18 mouse cellular contexts compared by ENCODE assay signal in genomic region chr4:139667632-139668031, GRCm38 (mm10). TPM values are rescaled to one million over a fixed set of nuclear protein-coding genes. Genes with fewer than 3 reads are reported as not detected.
DNase-seq lines count a peak whose midpoint lies in the region; ATAC-seq and TF ChIP-seq lines count a peak whose summit lies in the region.
"Had no signal": no experiment of that assay in that cellular context is flagged by ENCODE, and none has a peak within 500 bp of the region (broad histone marks: within the 10 kb centered on the region; RNA-seq: fewer than 3 reads in every experiment).

No protein-coding gene starts in this region.

- TF ChIP-seq CTCF in brain, embryonic 14.5 days (IDR thresholded peaks at IDR 0.05; ENCODE audit: borderline replicate concordance, extremely low read depth, insufficient read depth, insufficient read length) = no peak
- no peak for TF ChIP-seq CTCF in intestine, postnatal 0 days (IDR thresholded peaks at IDR 0.05; ENCODE audit: low read depth)

- no peak overlapping the region for H3K4me2 ChIP-seq in intestine, postnatal 0 days (replicated peaks; ENCODE audit: low read depth)
- no peak overlapping the region for H3K4me2 ChIP-seq in neural tube, embryonic 15.5 days
- H3K4me2 ChIP-seq: embryonic facial prominence, embryonic 12.5 days; heart, embryonic 11.5 days; neural tube, embryonic 13.5 days had no signal

- no peaks in the 10 kb centered on the region for H3K9me3 ChIP-seq in intestine, postnatal 0 days (ENCODE audit: control insufficient read depth)
- no peaks in the 10 kb centered on the region for H3K9me3 ChIP-seq in neural tube, embryonic 15.5 days (replicated peaks)
- H3K9me3 ChIP-seq: embryonic facial prominence, embryonic 12.5 days; neural tube, embryonic 13.5 days had no signal

- peak; percentile 36; the same call in 1 of the 2 replicates for ATAC-seq in intestine, postnatal 0 days
- ATAC-seq in neural tube, embryonic 15.5 days (ENCODE audit: low FRiP score) = no peak
- ATAC-seq: lung, postnatal 0 days had no signal

- no peaks in the 10 kb centered on the region; the same call in 1 of the 2 replicates for H3K4me1 ChIP-seq in intestine, postnatal 0 days (replicated peaks; ENCODE audit: control insufficient read depth, insufficient read depth, low read length)
- no peaks in the 10 kb centered on the region for H3K4me1 ChIP-seq in neural tube, embryonic 15.5 days
- H3K4me1 ChIP-seq: embryonic facial prominence, embryonic 12.5 days; neural tube, embryonic 13.5 days had no signal

- H3K9ac ChIP-seq in intestine, postnatal 0 days (ENCODE audit: low read depth, low read length) = no peak overlapping the region
- no peak overlapping the region for H3K9ac ChIP-seq in neural tube, embryonic 15.5 days (replicated peaks)
- H3K9ac ChIP-seq: embryonic facial prominence, embryonic 12.5 days; neural tube, embryonic 13.5 days had no signal

- H3K4me3 ChIP-seq in intestine, postnatal 0 days (ENCODE audit: low read depth, low read length) = no peak overlapping the region
- no peak overlapping the region for H3K4me3 ChIP-seq in neural tube, embryonic 15.5 days (replicated peaks)
- H3K4me3 ChIP-seq: embryonic facial prominence, embryonic 12.5 days; neural tube, embryonic 13.5 days had no signal

- no peak for TF ChIP-seq POLR2A in brain, embryonic 14.5 days (IDR thresholded peaks at IDR 0.05; ENCODE audit: borderline replicate concordance, extremely low read depth, insufficient read depth, insufficient read length, poor library complexity, severe bottlenecking)

- DNase-seq in kidney, adult 18-20 months = peak; percentile 39
- DNase-seq in kidney, postnatal 10 days = no peak
- peak; percentile 79 for DNase-seq in brain, embryonic 14.5 days (ENCODE audit: low read depth)
- DNase-seq in kidney, postnatal 36 days = peak; percentile 28 to 57
- DNase-seq in urinary bladder, postnatal 10 days (ENCODE audit: low spot score) = no peak
- DNase-seq: adrenal gland, adult 2 months; B cell, adult 2 months; cerebellum, adult 11-12 months; gastrocnemius, postnatal 14 days; heart, postnatal 4 days; thymus, postnatal 25 days had no signal

- H3K27ac ChIP-seq in intestine, postnatal 0 days (ENCODE audit: low read depth, low read length) = no peak overlapping the region
- H3K27ac ChIP-seq in neural tube, embryonic 15.5 days (replicated peaks) = no peak overlapping the region
- H3K27ac ChIP-seq: embryonic facial prominence, embryonic 12.5 days; neural tube, embryonic 13.5 days had no signal

- H3K27me3 ChIP-seq in intestine, postnatal 0 days (replicated peaks; ENCODE audit: control insufficient read depth, insufficient read depth, low read length) = peaks cover 3% of the 10 kb centered on the region; the same call in 1 of the 2 replicates
- H3K27me3 ChIP-seq in neural tube, embryonic 15.5 days (replicated peaks) = no peaks in the 10 kb centered on the region
- H3K27me3 ChIP-seq: neural tube, embryonic 13.5 days had no signal

- no peaks in the 10 kb centered on the region for H3K36me3 ChIP-seq in intestine, postnatal 0 days (ENCODE audit: control insufficient read depth, insufficient read depth)
- no peaks in the 10 kb centered on the region for H3K36me3 ChIP-seq in neural tube, embryonic 15.5 days
- H3K36me3 ChIP-seq: embryonic facial prominence, embryonic 12.5 days; neural tube, embryonic 13.5 days had no signal

- 43% methylated on average over 6 of the region's 6 CpGs for WGBS in intestine, postnatal 0 days
- WGBS in neural tube, embryonic 15.5 days = 29% methylated on average over 6 of the region's 6 CpGs

RNA-seq across cellular contexts. Expression of gene Tas1r2, which starts 14.3 kb away (rescaled TPM):
- 0.04 TPM in 1 of 2 replicates, not detected in the other for polyA plus RNA-seq in brain, embryonic 14.5 days (2012; rRNA removed)
- polyA plus RNA-seq in intestine, postnatal 0 days (2015; fragmentation: Nextera tagmentation; extraction: Ambion mirVana) = not detected in 2 replicates
- polyA plus RNA-seq in neural tube, embryonic 15.5 days (2015; fragmentation: Nextera tagmentation; extraction: Ambion mirVana) = not detected in 2 replicates
- polyA plus RNA-seq: embryonic facial prominence, embryonic 12.5 days; heart, embryonic 11.5 days; lung, postnatal 0 days; neural tube, embryonic 13.5 days; stomach, embryonic 16.5 days had no signal

RNA-seq across cellular contexts. Expression of gene Aldh4a1, which starts 45.0 kb away (rescaled TPM):
- polyA plus RNA-seq in brain, embryonic 14.5 days (2012; rRNA removed) = 24.2 and 26.4 TPM in 2 replicates
- 3.5 and 3.9 TPM in 2 replicates for polyA plus RNA-seq in intestine, postnatal 0 days (2015; fragmentation: Nextera tagmentation; extraction: Ambion mirVana)
- polyA plus RNA-seq in neural tube, embryonic 15.5 days (2015; fragmentation: Nextera tagmentation; extraction: Ambion mirVana) = 29.5 and 34.9 TPM in 2 replicates

Comparison
In these comparisons a context has a peak if more than half of its experiments do, and no peak if none do; other contexts are left out.
1. DNase-seq: peak in kidney, adult 18-20 months (single experiment), brain, embryonic 14.5 days (single experiment) and kidney, postnatal 36 days (2 of 2); none in kidney, postnatal 10 days (single experiment) and urinary bladder, postnatal 10 days (single experiment).